Mouse (Mus musculus): ENCODE results near the gene Hspb3. TPM values are rescaled to one million over a fixed set of nuclear protein-coding genes. Genes with fewer than 3 reads are reported as not detected.

The Hspb3 gene
- polyA plus RNA-seq, 1 experiment from 2014 or later, result 0.90 TPM

DNA sequence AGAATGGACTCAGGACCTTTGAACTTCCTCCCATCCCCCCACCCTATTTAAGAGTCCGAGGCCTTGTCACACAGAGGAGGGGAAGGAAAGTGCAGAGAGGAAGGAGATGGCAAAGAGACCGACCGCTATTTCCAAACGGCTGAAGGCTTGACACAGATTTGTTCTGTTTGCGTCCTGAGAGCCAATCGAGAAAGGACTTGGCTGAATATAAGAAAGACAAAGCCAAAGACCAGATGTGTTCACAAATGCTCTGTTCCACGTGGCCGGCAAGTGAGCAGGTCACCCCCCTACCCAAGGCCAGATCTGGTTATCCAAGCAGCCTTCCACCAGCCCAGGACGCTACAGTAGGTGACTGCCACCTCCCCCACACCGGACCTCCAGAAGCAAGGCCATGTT lies 47.9 kb downstream of the Hspb3 start:
- Histone ChIP-seq H3K27me3 (no peaks in the 10 kb centered on the region), H3K36me3 (peaks cover 19% of the 10 kb centered on the region), H3K9ac (peak overlapping the region; percentile 85), H3K27ac (peak overlapping the region; percentile 93), H3K9me3 (replicated peaks) (no peaks in the 10 kb centered on the region), H3K4me1 (peaks cover 73% of the 10 kb centered on the region), H3K4me2 (peak overlapping the region; percentile 88), H3K4me3 (replicated peaks) (peak overlapping the region; percentile 71)
- 2% methylated on average over 10 of the region's 10 CpGs for WGBS
- ATAC-seq (replicated peaks; ENCODE audit: low FRiP score), result 0 out of 2 replicates have a peak, but pooled peaks have one; percentile 17

DNA sequence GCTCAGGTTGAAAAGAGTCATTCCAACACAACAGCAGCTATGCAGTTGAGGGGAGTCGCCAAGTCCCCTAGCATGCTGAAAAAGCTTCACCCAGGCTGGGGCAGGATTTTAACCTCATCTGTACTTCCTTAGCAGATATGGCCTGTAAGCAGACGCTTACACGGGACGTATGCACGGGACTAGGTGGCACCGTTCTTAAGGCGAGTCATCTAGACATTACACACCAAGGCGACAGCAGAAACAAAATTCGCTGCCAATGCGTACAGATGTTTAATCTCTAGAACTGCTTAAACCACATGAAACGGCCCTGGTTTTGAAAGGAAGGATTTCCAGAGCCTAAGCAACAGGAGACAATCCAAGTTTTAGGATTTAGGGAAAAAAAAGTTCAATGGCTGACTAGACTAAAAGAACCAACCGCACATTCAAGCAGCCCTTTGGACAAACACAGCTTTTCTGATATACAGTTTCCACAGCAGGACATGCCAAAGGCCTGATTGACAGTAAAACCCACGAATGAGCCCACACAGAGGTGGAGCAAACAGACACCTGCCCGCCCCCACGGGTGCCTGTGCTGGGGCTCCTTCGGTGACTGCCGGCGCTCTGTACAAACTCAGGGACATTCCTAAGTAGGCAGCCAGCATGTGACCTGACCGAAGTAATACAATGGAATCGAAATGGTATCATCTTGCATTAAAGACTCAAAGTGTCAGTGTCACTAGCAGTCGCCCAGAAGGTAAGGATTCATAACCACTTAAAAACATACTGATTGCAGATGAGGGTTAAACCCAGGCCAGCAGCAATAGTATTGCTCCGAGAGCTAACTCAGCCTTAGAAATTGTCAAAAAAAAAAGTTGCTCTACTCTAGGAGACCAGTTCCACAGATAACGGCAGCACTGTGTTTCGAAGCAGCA lies 48.6 kb downstream of the Hspb3 start:
- 10% methylated on average over 24 of the region's 24 CpGs for WGBS
- peak overlapping the region; percentile 93 for H3K27ac ChIP-seq
- no peaks in the 10 kb centered on the region for H3K27me3 ChIP-seq
- peak overlapping the region; percentile 71 for H3K4me3 ChIP-seq (replicated peaks)
- no peaks in the 10 kb centered on the region for H3K9me3 ChIP-seq (replicated peaks)
- peak overlapping the region; percentile 85 for H3K9ac ChIP-seq
- ATAC-seq (replicated peaks; ENCODE audit: low FRiP score), result peak; percentile 38
- peak overlapping the region; percentile 88 for H3K4me2 ChIP-seq
- peaks cover 23% of the 10 kb centered on the region for H3K36me3 ChIP-seq
- H3K4me1 ChIP-seq, result peaks cover 78% of the 10 kb centered on the region

- Histone ChIP-seq H3K4me1 (peaks cover 84% of the 10 kb centered on the region), H3K27ac (peak overlapping the region; percentile 93; the same call in 1 of the 2 replicates), H3K36me3 (peaks cover 26% of the 10 kb centered on the region), H3K4me2 (peak overlapping the region; percentile 88), H3K9me3 (replicated peaks) (no peaks in the 10 kb centered on the region), H3K4me3 (replicated peaks) (peak overlapping the region; percentile 71), H3K27me3 (no peaks in the 10 kb centered on the region), H3K9ac (peak overlapping the region; percentile 41)
- no peak for ATAC-seq (replicated peaks; ENCODE audit: low FRiP score)
- WGBS, result 39% methylated on average over 10 of the region's 10 CpGs
These were observed 49.6 kb downstream of the Hspb3 start for GRCm38 (mm10) chr13:113613882-113614281.

GRCm38 (mm10) chr13:113613341-113613740 lies 50.1 kb downstream of the Hspb3 start:
- peaks cover 86% of the 10 kb centered on the region for H3K4me1 ChIP-seq
- ATAC-seq (replicated peaks; ENCODE audit: low FRiP score), result no peak
- H3K36me3 ChIP-seq, result peaks cover 26% of the 10 kb centered on the region
- H3K27ac ChIP-seq, result peak overlapping the region; percentile 19; the same call in 1 of the 2 replicates
- H3K27me3 ChIP-seq, result no peaks in the 10 kb centered on the region
- H3K4me3 ChIP-seq (replicated peaks), result peak overlapping the region; percentile 71
- H3K9ac ChIP-seq, result peak overlapping the region; percentile 41
- peak overlapping the region; percentile 88 for H3K4me2 ChIP-seq
- H3K9me3 ChIP-seq (replicated peaks), result no peaks in the 10 kb centered on the region
- 12% methylated on average over 12 of the region's 12 CpGs for WGBS

Other genes with a start within 250 kb of the Hspb3 start
- 31.3 and 32.0 TPM in 2 replicates for gene Snx18, start 45.1 kb downstream of the Hspb3 start, polyA plus RNA-seq (2015; fragmentation: Nextera tagmentation; extraction: Ambion mirVana)
- gene Arl15, start 130.8 kb upstream of the Hspb3 start, polyA plus RNA-seq (2015; fragmentation: Nextera tagmentation; extraction: Ambion mirVana), result 13.8 and 14.1 TPM in 2 replicates

All from kidney, embryonic 15.5 days (tissue).